17 mouse cellular contexts compared by ENCODE assay signal in the genomic region with DNA sequence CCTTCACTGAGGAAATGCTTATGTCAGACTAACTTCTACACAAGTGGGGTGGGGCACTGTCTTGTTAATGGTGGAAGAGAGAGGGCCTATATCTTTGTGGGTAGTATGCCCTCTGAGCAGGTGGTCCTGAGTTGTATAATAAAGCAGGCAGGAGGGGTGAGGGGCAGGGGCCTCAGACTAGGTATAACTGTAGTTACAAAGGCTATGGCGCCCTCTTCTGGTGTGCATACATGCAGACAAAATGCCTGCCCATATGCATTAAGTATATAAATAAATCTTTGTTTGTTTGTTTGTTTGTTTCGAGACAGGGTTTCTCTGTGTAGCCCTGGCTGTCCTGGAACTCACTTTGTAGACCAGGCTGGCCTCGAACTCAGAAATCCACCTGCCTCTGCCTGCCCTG. TPM values are rescaled to one million over a fixed set of nuclear protein-coding genes. Genes with fewer than 3 reads are reported as not detected.
DNase-seq lines count a peak whose midpoint lies in the region; ATAC-seq and TF ChIP-seq lines count a peak whose summit lies in the region.
"Had no signal": no experiment of that assay in that cellular context is flagged by ENCODE, and none has a peak within 500 bp of the region (broad histone marks: within the 10 kb centered on the region; RNA-seq: fewer than 3 reads in every experiment).

No protein-coding gene starts in this region.

- 81% methylated on average over 3 of the region's 3 CpGs for WGBS in cerebellum, adult 2 months
- WGBS in intestine, postnatal 0 days: 79% methylated on average over 3 of the region's 3 CpGs
- WGBS in intestine, embryonic 16.5 days: 80% methylated on average over 3 of the region's 3 CpGs
- 71% methylated on average over 3 of the region's 3 CpGs for WGBS in midbrain, embryonic 11.5 days
- WGBS in midbrain, embryonic 10.5 days: 79% methylated on average over 3 of the region's 3 CpGs

- H3K27me3 ChIP-seq in cerebellum, adult 2 months (ENCODE audit: control insufficient read depth, insufficient read depth, low read length): no peaks in the 10 kb centered on the region
- no peaks in the 10 kb centered on the region for H3K27me3 ChIP-seq in intestine, postnatal 0 days (replicated peaks; ENCODE audit: control insufficient read depth, insufficient read depth, low read length)
- no peaks in the 10 kb centered on the region for H3K27me3 ChIP-seq in intestine, embryonic 16.5 days (replicated peaks; ENCODE audit: control insufficient read depth, insufficient read depth, low read length)
- no peaks in the 10 kb centered on the region for H3K27me3 ChIP-seq in midbrain, embryonic 11.5 days (ENCODE audit: control insufficient read depth, insufficient read depth, low read length)
- no peaks in the 10 kb centered on the region for H3K27me3 ChIP-seq in midbrain, embryonic 10.5 days (ENCODE audit: low read depth, poor library complexity, severe bottlenecking)
- H3K27me3 ChIP-seq: embryonic facial prominence, embryonic 15.5 days; forebrain, embryonic 13.5 days; intestine, embryonic 15.5 days; liver, embryonic 13.5 days; midbrain, embryonic 15.5 days had no signal

- H3K4me3 ChIP-seq in cerebellum, adult 2 months (replicated peaks; ENCODE audit: insufficient read depth, low read depth, low read length): no peak overlapping the region
- H3K4me3 ChIP-seq in intestine, postnatal 0 days (ENCODE audit: low read depth, low read length): no peak overlapping the region
- no peak overlapping the region for H3K4me3 ChIP-seq in intestine, embryonic 16.5 days (ENCODE audit: low read length)
- no peak overlapping the region for H3K4me3 ChIP-seq in midbrain, embryonic 11.5 days (ENCODE audit: low read depth, low read length)
- H3K4me3 ChIP-seq in midbrain, embryonic 10.5 days: no peak overlapping the region
- H3K4me3 ChIP-seq: embryonic facial prominence, embryonic 15.5 days; forebrain, embryonic 13.5 days; intestine, embryonic 15.5 days; liver, embryonic 13.5 days; midbrain, embryonic 15.5 days had no signal

- 0 out of 2 replicates have a peak, but pooled peaks have one; percentile 11 for TF ChIP-seq CTCF in cerebellum, adult 2 months (IDR thresholded peaks at IDR 0.05; ENCODE audit: borderline replicate concordance, insufficient read depth, low read depth, low read length)
- TF ChIP-seq CTCF in intestine, postnatal 0 days (IDR thresholded peaks at IDR 0.05; ENCODE audit: low read depth): peak; percentile 32
- TF ChIP-seq CTCF in brain, embryonic 14.5 days (IDR thresholded peaks at IDR 0.05; ENCODE audit: borderline replicate concordance, extremely low read depth, insufficient read depth, insufficient read length): peak; percentile 5; the same call in 1 of the 2 replicates

- no peak overlapping the region for H3K4me2 ChIP-seq in intestine, postnatal 0 days (replicated peaks; ENCODE audit: low read depth)
- no peak overlapping the region for H3K4me2 ChIP-seq in intestine, embryonic 16.5 days (ENCODE audit: low read depth, low read length)
- no peak overlapping the region for H3K4me2 ChIP-seq in midbrain, embryonic 11.5 days
- H3K4me2 ChIP-seq: embryonic facial prominence, embryonic 15.5 days; forebrain, embryonic 13.5 days; heart, embryonic 11.5 days; intestine, embryonic 15.5 days; liver, embryonic 13.5 days; midbrain, embryonic 15.5 days had no signal

- TF ChIP-seq POLR2A in cerebellum, adult 2 months (IDR thresholded peaks at IDR 0.05; ENCODE audit: borderline replicate concordance, insufficient read depth, low read length): no peak
- TF ChIP-seq POLR2A in brain, embryonic 14.5 days (IDR thresholded peaks at IDR 0.05; ENCODE audit: borderline replicate concordance, extremely low read depth, insufficient read depth, insufficient read length, poor library complexity, severe bottlenecking): no peak

- no peaks in the 10 kb centered on the region for H3K9me3 ChIP-seq in intestine, postnatal 0 days (ENCODE audit: control insufficient read depth)
- no peaks in the 10 kb centered on the region for H3K9me3 ChIP-seq in intestine, embryonic 16.5 days (ENCODE audit: control insufficient read depth, low read length)
- no peaks in the 10 kb centered on the region for H3K9me3 ChIP-seq in midbrain, embryonic 11.5 days (ENCODE audit: control insufficient read depth, low read length)
- H3K9me3 ChIP-seq in midbrain, embryonic 10.5 days (replicated peaks): no peaks in the 10 kb centered on the region
- H3K9me3 ChIP-seq: embryonic facial prominence, embryonic 15.5 days; forebrain, embryonic 13.5 days; intestine, embryonic 15.5 days; liver, embryonic 13.5 days; midbrain, embryonic 15.5 days had no signal

- H3K36me3 ChIP-seq in intestine, postnatal 0 days (ENCODE audit: control insufficient read depth, insufficient read depth): peaks cover 28% of the 10 kb centered on the region; the same call in 1 of the 2 replicates
- no peaks in the 10 kb centered on the region for H3K36me3 ChIP-seq in intestine, embryonic 16.5 days (ENCODE audit: control insufficient read depth, insufficient read depth, low read length)
- no peaks in the 10 kb centered on the region for H3K36me3 ChIP-seq in midbrain, embryonic 11.5 days (ENCODE audit: control insufficient read depth, insufficient read depth, low read length)
- H3K36me3 ChIP-seq in midbrain, embryonic 10.5 days: peaks cover 19% of the 10 kb centered on the region
- H3K36me3 ChIP-seq: embryonic facial prominence, embryonic 15.5 days; intestine, embryonic 15.5 days; liver, embryonic 13.5 days; midbrain, embryonic 15.5 days had no signal

- no peak for DNase-seq in cerebellum, adult 2 months
- no peak for DNase-seq in cerebellum, adult 11-12 months
- peak; percentile 33 for DNase-seq in midbrain, embryonic 11.5 days (ENCODE audit: low spot score, missing footprints)
- no peak for DNase-seq in midbrain, embryonic 10.5 days (ENCODE audit: low spot score)
- DNase-seq in brain, embryonic 14.5 days (ENCODE audit: low read depth): peak; percentile 20
- no peak for DNase-seq in heart, adult 18-20 months
- DNase-seq: adrenal gland, postnatal 10 days; heart, postnatal 4 days; liver, embryonic 13.5 days had no signal

- H3K27ac ChIP-seq in cerebellum, adult 2 months (ENCODE audit: insufficient read depth, low read length): no peak overlapping the region
- H3K27ac ChIP-seq in intestine, postnatal 0 days (ENCODE audit: low read depth, low read length): no peak overlapping the region
- no peak overlapping the region for H3K27ac ChIP-seq in intestine, embryonic 16.5 days (ENCODE audit: low read length)
- H3K27ac ChIP-seq in midbrain, embryonic 11.5 days (ENCODE audit: low read depth, low read length): no peak overlapping the region
- H3K27ac ChIP-seq in midbrain, embryonic 10.5 days (replicated peaks): no peak overlapping the region
- H3K27ac ChIP-seq: embryonic facial prominence, embryonic 15.5 days; forebrain, embryonic 13.5 days; intestine, embryonic 15.5 days; liver, embryonic 13.5 days; midbrain, embryonic 15.5 days had no signal

- 0 out of 2 replicates have a peak, but pooled peaks cover 5% of the 10 kb centered on the region for H3K4me1 ChIP-seq in cerebellum, adult 2 months (ENCODE audit: control insufficient read depth, insufficient read depth, low read length)
- H3K4me1 ChIP-seq in intestine, postnatal 0 days (replicated peaks; ENCODE audit: control insufficient read depth, insufficient read depth, low read length): no peaks in the 10 kb centered on the region
- H3K4me1 ChIP-seq in intestine, embryonic 16.5 days (ENCODE audit: control insufficient read depth, insufficient read depth, low read length): no peaks in the 10 kb centered on the region
- H3K4me1 ChIP-seq in midbrain, embryonic 11.5 days (ENCODE audit: control insufficient read depth, insufficient read depth, low read length): no peaks in the 10 kb centered on the region
- H3K4me1 ChIP-seq in midbrain, embryonic 10.5 days: no peaks in the 10 kb centered on the region
- H3K4me1 ChIP-seq: embryonic facial prominence, embryonic 15.5 days; forebrain, embryonic 13.5 days; intestine, embryonic 15.5 days; liver, embryonic 13.5 days; midbrain, embryonic 15.5 days had no signal

- ATAC-seq in intestine, postnatal 0 days: no peak
- ATAC-seq in intestine, embryonic 16.5 days: no peak
- ATAC-seq in midbrain, embryonic 11.5 days (ENCODE audit: low FRiP score): no peak
- ATAC-seq: forebrain, embryonic 13.5 days; intestine, embryonic 15.5 days; midbrain, embryonic 15.5 days had no signal

- H3K9ac ChIP-seq in intestine, postnatal 0 days (ENCODE audit: low read depth, low read length): no peak overlapping the region
- no peak overlapping the region for H3K9ac ChIP-seq in intestine, embryonic 16.5 days (ENCODE audit: low read depth, low read length)
- H3K9ac ChIP-seq in midbrain, embryonic 11.5 days (ENCODE audit: low read length): no peak overlapping the region
- H3K9ac ChIP-seq: embryonic facial prominence, embryonic 15.5 days; forebrain, embryonic 13.5 days; intestine, embryonic 15.5 days; liver, embryonic 13.5 days; midbrain, embryonic 15.5 days had no signal

RNA-seq across cellular contexts. Expression of a gene that starts 19.1 kb away (rescaled TPM):
- 0.27 and 0.33 TPM in 2 replicates for polyA plus RNA-seq in cerebellum, adult 2 months (2012; rRNA removed)
- polyA plus RNA-seq in intestine, postnatal 0 days (2015; fragmentation: Nextera tagmentation; extraction: Ambion mirVana): 119 and 136 TPM in 2 replicates
- polyA plus RNA-seq in intestine, embryonic 16.5 days (2015; fragmentation: Nextera tagmentation; extraction: Ambion mirVana): 45.3 and 80.2 TPM in 2 replicates
- 0.40 TPM in 1 of 2 replicates, not detected in the other for polyA plus RNA-seq in midbrain, embryonic 11.5 days (2014; fragmentation: Nextera tagmentation; extraction: Ambion mirVana)
- polyA plus RNA-seq in midbrain, embryonic 10.5 days (2016; fragmentation: Nextera tagmentation; extraction: Ambion mirVana): 0.19 and 0.21 TPM in 2 replicates
- polyA plus RNA-seq in brain, embryonic 14.5 days (2012; rRNA removed): 0.21 and 0.25 TPM in 2 replicates
- total RNA-seq in heart, adult 18-20 months (2021): not detected
- total RNA-seq: gastrocnemius, adult 8-10 months had no signal
- polyA plus RNA-seq: heart, embryonic 11.5 days had no signal

RNA-seq across cellular contexts. Expression of a gene that starts 50.4 kb away (rescaled TPM):
- 4.5 and 5.1 TPM in 2 replicates for polyA plus RNA-seq in cerebellum, adult 2 months (2012; rRNA removed)
- polyA plus RNA-seq in intestine, postnatal 0 days (2015; fragmentation: Nextera tagmentation; extraction: Ambion mirVana): 56.7 and 59.6 TPM in 2 replicates
- 205 and 225 TPM in 2 replicates for polyA plus RNA-seq in intestine, embryonic 16.5 days (2015; fragmentation: Nextera tagmentation; extraction: Ambion mirVana)
- polyA plus RNA-seq in midbrain, embryonic 11.5 days (2014; fragmentation: Nextera tagmentation; extraction: Ambion mirVana): 315 and 320 TPM in 2 replicates
- 330 and 373 TPM in 2 replicates for polyA plus RNA-seq in midbrain, embryonic 10.5 days (2016; fragmentation: Nextera tagmentation; extraction: Ambion mirVana)
- polyA plus RNA-seq in brain, embryonic 14.5 days (2012; rRNA removed): 60.3 and 70.2 TPM in 2 replicates
- 1 to 10 TPM; 6.0 to 6.5 TPM for total RNA-seq in heart, adult 18-20 months (2021)

Comparison
In these comparisons a context has a peak if more than half of its experiments do, and no peak if none do; other contexts are left out.
1. DNase-seq: peak in midbrain, embryonic 11.5 days (single experiment) and brain, embryonic 14.5 days (single experiment); none in cerebellum, adult 2 months (0 of 2), cerebellum, adult 11-12 months (single experiment), midbrain, embryonic 10.5 days (single experiment) and heart, adult 18-20 months (0 of 2).
2. RNA of a gene that starts 19.1 kb away (polyA plus RNA-seq): 119 to 136 TPM in intestine, postnatal 0 days and 45.3 to 80.2 TPM in intestine, embryonic 16.5 days; 0.40 TPM in midbrain, embryonic 11.5 days, 0.27 to 0.33 TPM in cerebellum, adult 2 months, 0.21 to 0.25 TPM in brain, embryonic 14.5 days and 0.19 to 0.21 TPM in midbrain, embryonic 10.5 days; every median in the first group is over 10 times any median in the second.
3. Peak in every context shown above with its lines, with median percentiles within 50 percentile points of each other: CTCF ChIP-seq.